Mouse (Mus musculus) right cerebral cortex, postnatal 25 days (tissue): ENCODE data around the gene Art1.

ENCODE experiments used
- DNase-seq: peaks from one replicate; pipeline ENCODE4 v3.0.0; 2022

The Art1 gene

GRCm38 (mm10) chr7:102101487-102101886 lies at the start of gene Art1:
Gene Art1 (plus strand): TSS chr7:102101743.
- no peak for DNase-seq

GRCm38 (mm10) chr7:102061353-102061752 lies 40.2 kb upstream of the Art1 start:
- DNase-seq, result no peak

GRCm38 (mm10) chr7:102062203-102062602 lies 39.3 kb upstream of the Art1 start:
- DNase-seq, result no peak

- DNase-seq, result no peak
Observed at GRCm38 (mm10) chr7:102063891-102064290, 37.7 kb upstream of the Art1 start.

- DNase-seq, result no peak
Observed at GRCm38 (mm10) chr7:102064655-102065045, 36.9 kb upstream of the Art1 start.

GRCm38 (mm10) chr7:102065046-102065891 lies 36.3 kb upstream of the Art1 start, which contains the start of the genes Rnf121, Xndc1 and Xntrpc:
Gene Rnf121 (minus strand): TSS chr7:102065469.
Gene Xndc1 (plus strand): TSS chr7:102065511.
Gene Xntrpc (plus strand): TSS chr7:102065713.
- DNase-seq, result peak; percentile 96

GRCm38 (mm10) chr7:102066363-102066762 lies 35.2 kb upstream of the Art1 start:
- no peak for DNase-seq

GRCm38 (mm10) chr7:102076714-102077296 lies 24.7 kb upstream of the Art1 start:
- no peak for DNase-seq

- no peak for DNase-seq
Observed at GRCm38 (mm10) chr7:102078517-102078916, 23.0 kb upstream of the Art1 start.

GRCm38 (mm10) chr7:102080311-102080710 lies 21.2 kb upstream of the Art1 start:
- DNase-seq, result no peak

- DNase-seq, result no peak
Observed at GRCm38 (mm10) chr7:102081784-102082183, 19.8 kb upstream of the Art1 start.

GRCm38 (mm10) chr7:102082816-102083215 lies 18.7 kb upstream of the Art1 start, which contains the start of gene Trpc2:
Gene Trpc2 (plus strand): TSS chr7:102083116.
- no peak for DNase-seq

GRCm38 (mm10) chr7:102084041-102084696 lies 17.4 kb upstream of the Art1 start:
- DNase-seq, result no peak

GRCm38 (mm10) chr7:102087336-102087735 lies 14.2 kb upstream of the Art1 start:
- peak; percentile 25 for DNase-seq

- no peak for DNase-seq
Observed at GRCm38 (mm10) chr7:102099760-102100661, 1.5 kb upstream of the Art1 start.

- DNase-seq, result no peak
Observed at GRCm38 (mm10) chr7:102100868-102101267, 675 bp upstream of the Art1 start.

- no peak for DNase-seq
Observed at GRCm38 (mm10) chr7:102102241-102102640, 698 bp downstream of the Art1 start.

GRCm38 (mm10) chr7:102102696-102103095 lies 1.2 kb downstream of the Art1 start:
- DNase-seq, result no peak

- DNase-seq, result no peak
Observed at GRCm38 (mm10) chr7:102103555-102103954, 2.0 kb downstream of the Art1 start.

GRCm38 (mm10) chr7:102104126-102104525 lies 2.6 kb downstream of the Art1 start:
- no peak for DNase-seq

GRCm38 (mm10) chr7:102106700-102107141 lies 5.2 kb downstream of the Art1 start:
- DNase-seq, result no peak

- no peak for DNase-seq
Observed at GRCm38 (mm10) chr7:102108206-102108605, 6.7 kb downstream of the Art1 start.
